Mouse (Mus musculus): ENCODE measurements around the gene Abcb4. TPM values are rescaled to one million over a fixed set of nuclear protein-coding genes. Genes with fewer than 3 reads are reported as not detected.
"Not testable (repeated sequence)": the region's sequence is repeated elsewhere in the genome, so short reads cannot be mapped to it uniquely, and the experiment has no call there.

Gene Abcb4
- polyA plus RNA-seq, 1 experiment from 2014 or later: 0.49 TPM

GRCm38 (mm10) chr5:9006585-9006984 is 113.1 kb downstream of the Abcb4 start:
- not testable (repeated sequence) for H3K4me1 ChIP-seq; ATAC-seq (ENCODE audit: insufficient number of reproducible peaks, low FRiP score, low TSS enrichment, low read depth); H3K4me2 ChIP-seq (replicated peaks); H3K27me3 ChIP-seq; H3K36me3 ChIP-seq; H3K9me3 ChIP-seq (replicated peaks); H3K9ac ChIP-seq; H3K4me3 ChIP-seq (replicated peaks); H3K27ac ChIP-seq (replicated peaks)
- WGBS: 63% methylated on average over 3 of the region's 3 CpGs

Other genes starting within 250 kb of the Abcb4 start
- gene Abcb1a, start 233.6 kb upstream of the Abcb4 start, polyA plus RNA-seq (2015; fragmentation: Nextera tagmentation; extraction: Ambion mirVana): 0.55 and 0.58 TPM in 2 replicates
- gene Abcb1b, start 95.6 kb upstream of the Abcb4 start, polyA plus RNA-seq (2015; fragmentation: Nextera tagmentation; extraction: Ambion mirVana): 2.3 TPM in 2 replicates
- gene Crot, start 103.6 kb downstream of the Abcb4 start, polyA plus RNA-seq (2015; fragmentation: Nextera tagmentation; extraction: Ambion mirVana): 37.9 and 38.7 TPM in 2 replicates
- 14.3 and 14.5 TPM in 2 replicates for gene Tmem243, start 207.0 kb downstream of the Abcb4 start, polyA plus RNA-seq (2015; fragmentation: Nextera tagmentation; extraction: Ambion mirVana)